Mouse (Mus musculus): ENCODE results near the gene Olfr1045. TPM values are rescaled to one million over a fixed set of nuclear protein-coding genes. Genes with fewer than 3 reads are reported as not detected.

Gene Olfr1045
- not detected for polyA plus RNA-seq (2014; fragmentation: Illumina TruSeq; extraction: RNeasy Lipid Tissue Mini Kit (QIAGEN cat#74804); ENCODE audit: low read depth, low replicate concordance)

DNA sequence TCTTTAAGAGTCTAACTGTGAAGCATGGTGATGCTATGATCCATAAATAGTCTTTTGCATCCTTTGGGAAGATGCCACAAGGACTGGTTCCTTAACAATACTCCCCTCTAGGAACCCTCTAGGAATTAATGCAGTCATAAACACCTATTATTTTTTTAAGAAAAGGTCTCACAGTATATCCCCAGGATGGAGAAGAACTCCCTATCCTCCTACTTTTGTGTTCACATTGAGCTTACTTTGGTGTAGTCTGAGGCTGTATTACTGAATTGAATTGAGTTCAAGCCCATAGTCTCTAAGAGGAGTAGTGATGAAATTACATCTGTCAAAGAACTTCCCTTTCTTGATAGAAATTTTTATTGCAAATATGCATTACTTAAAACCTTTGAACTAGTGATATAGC lies at the start of gene Olfr1045:
Olfr1045 (minus strand) TSS at position 101 of the 400 bp plus-strand sequence.

GRCm38 (mm10) chr2:86240189-86240588 lies 37.4 kb upstream of the Olfr1045 start, which contains the start of gene Olfr1048:
Gene Olfr1048, minus strand, starts transcription at chr2:86240289.

DNA sequence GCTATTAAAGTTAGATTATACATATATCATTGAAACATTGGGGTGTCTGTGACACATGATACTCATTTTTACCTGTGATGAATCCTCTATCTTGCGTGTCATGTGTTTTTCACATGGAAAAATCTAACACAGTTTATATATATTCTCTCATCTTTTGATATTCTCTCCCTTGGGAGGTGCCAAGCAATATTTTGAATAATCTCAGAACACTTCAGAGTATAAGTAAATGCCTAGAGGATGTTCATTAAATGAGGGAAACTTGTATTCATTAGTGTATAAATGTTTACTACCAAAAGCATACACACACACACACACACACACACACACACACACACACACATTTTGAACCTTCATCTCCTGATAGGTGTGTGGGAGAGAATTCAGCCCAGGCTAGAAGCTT lies 28.5 kb upstream of the Olfr1045 start, which contains the start of gene Olfr1047:
Olfr1047 (minus strand) TSS at position 101 of the 400 bp plus-strand sequence.

DNA sequence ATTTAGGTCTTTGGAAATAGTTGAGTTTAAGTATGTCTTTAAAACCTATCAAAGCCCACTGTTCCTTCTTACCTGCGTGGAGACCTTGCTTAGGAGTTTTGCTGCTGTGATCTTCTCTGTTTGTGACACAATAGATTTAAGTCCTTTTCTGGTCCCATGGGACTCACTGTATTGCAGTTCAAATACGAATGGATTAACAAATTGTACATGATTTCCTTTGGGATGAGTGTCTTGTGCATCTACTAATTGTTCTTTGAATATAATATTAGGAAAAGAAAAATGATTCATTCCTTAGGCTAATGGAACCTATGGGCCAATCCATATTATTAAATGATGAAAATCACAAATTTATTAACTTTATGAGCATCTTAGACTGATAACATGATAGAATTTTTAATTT lies 16.4 kb upstream of the Olfr1045 start, which contains the start of gene Olfr1046:
Olfr1046 (minus strand) TSS at position 101 of the 400 bp plus-strand sequence.

DNA sequence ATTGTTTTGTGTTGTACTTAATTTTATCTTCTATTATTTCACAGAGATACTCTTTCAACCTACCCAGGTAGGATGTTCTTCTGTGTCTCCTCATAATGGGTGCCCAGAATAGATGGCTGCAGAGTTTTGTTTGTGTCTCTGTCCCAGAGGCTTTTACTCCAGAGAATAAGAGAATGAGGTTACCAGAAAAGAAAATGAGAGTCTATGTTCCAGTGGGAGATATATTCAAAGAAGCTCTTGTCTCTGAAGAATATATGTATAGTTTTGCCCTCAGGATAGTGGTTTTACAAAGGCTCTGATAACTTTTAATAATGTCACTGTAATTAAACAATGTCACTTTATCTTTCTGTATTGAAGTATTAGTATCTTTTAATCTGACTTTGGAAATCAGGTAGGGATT lies 17.2 kb downstream of the Olfr1045 start, which contains the start of gene Olfr52:
Olfr52 (minus strand) TSS at position 101 of the 400 bp plus-strand sequence.

DNA sequence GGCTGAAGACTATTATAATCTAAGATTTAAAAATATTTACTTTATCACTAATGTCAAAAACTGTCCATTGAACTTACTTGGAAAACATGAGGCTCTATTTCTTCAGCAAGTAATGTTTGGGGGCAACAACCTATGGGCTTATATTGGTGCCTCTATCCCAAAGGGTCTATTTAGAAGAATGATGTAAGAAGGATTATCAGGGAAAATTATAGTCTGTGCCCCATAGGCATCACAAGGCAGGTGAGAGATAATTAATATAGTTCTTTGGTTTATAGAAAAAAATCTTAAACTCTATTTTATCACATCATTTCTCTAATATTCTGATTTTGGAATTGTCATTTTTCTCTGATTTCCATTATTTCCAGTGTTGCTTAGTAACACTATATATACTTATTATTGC lies 25.1 kb downstream of the Olfr1045 start, which contains the start of gene Olfr1044:
Olfr1044 (minus strand) TSS at position 101 of the 400 bp plus-strand sequence.

GRCm38 (mm10) chr2:86167422-86167821 lies 35.4 kb downstream of the Olfr1045 start, which contains the start of gene Olfr1043:
Gene Olfr1043, minus strand, starts transcription at chr2:86167522.

DNA sequence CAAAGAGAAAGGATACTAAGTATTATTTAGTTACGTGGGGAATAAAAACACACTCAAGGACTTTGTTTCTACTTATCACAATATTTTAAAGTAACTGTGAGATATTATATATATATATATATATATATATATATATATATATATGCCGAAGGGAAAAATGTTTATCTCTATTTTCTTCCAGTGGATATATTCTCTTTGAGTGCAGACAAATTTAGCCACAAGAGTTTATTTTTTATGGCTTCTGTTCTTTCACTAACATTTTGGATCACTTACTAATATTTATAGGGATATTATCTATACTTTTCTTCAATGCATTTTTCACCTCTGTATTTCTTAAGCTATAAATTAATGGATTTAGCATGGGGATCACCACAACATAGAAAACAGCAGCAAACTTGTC lies 41.1 kb downstream of the Olfr1045 start, which contains the start of gene Olfr1042:
Olfr1042 (minus strand) TSS at position 101 of the 400 bp plus-strand sequence.

GRCm38 (mm10) chr2:86146632-86147031 lies 56.2 kb downstream of the Olfr1045 start, which contains the start of gene Olfr1040:
Gene Olfr1040, minus strand, starts transcription at chr2:86146732.

Other genes with a start within 250 kb of the Olfr1045 start
- gene Olfr1029, start 229.1 kb downstream of the Olfr1045 start, polyA plus RNA-seq (2014; fragmentation: Illumina TruSeq; extraction: RNeasy Lipid Tissue Mini Kit (QIAGEN cat#74804); ENCODE audit: low read depth, low replicate concordance): not detected
- gene Olfr1030, start 223.7 kb downstream of the Olfr1045 start, polyA plus RNA-seq (2014; fragmentation: Illumina TruSeq; extraction: RNeasy Lipid Tissue Mini Kit (QIAGEN cat#74804); ENCODE audit: low read depth, low replicate concordance): not detected
- not detected for gene Olfr1031, start 212.7 kb downstream of the Olfr1045 start, polyA plus RNA-seq (2014; fragmentation: Illumina TruSeq; extraction: RNeasy Lipid Tissue Mini Kit (QIAGEN cat#74804); ENCODE audit: low read depth, low replicate concordance)
- gene Olfr1032, start 197.5 kb downstream of the Olfr1045 start, polyA plus RNA-seq (2014; fragmentation: Illumina TruSeq; extraction: RNeasy Lipid Tissue Mini Kit (QIAGEN cat#74804); ENCODE audit: low read depth, low replicate concordance): not detected
- gene Olfr1033, start 182.4 kb downstream of the Olfr1045 start, polyA plus RNA-seq (2014; fragmentation: Illumina TruSeq; extraction: RNeasy Lipid Tissue Mini Kit (QIAGEN cat#74804); ENCODE audit: low read depth, low replicate concordance): 4.3 TPM
- gene Olfr1034, start 157.1 kb downstream of the Olfr1045 start, polyA plus RNA-seq (2014; fragmentation: Illumina TruSeq; extraction: RNeasy Lipid Tissue Mini Kit (QIAGEN cat#74804); ENCODE audit: low read depth, low replicate concordance): 0.69 TPM
- not detected for gene Olfr1036, start 129.0 kb downstream of the Olfr1045 start, polyA plus RNA-seq (2014; fragmentation: Illumina TruSeq; extraction: RNeasy Lipid Tissue Mini Kit (QIAGEN cat#74804); ENCODE audit: low read depth, low replicate concordance)
- gene Olfr1037, start 115.6 kb downstream of the Olfr1045 start, polyA plus RNA-seq (2014; fragmentation: Illumina TruSeq; extraction: RNeasy Lipid Tissue Mini Kit (QIAGEN cat#74804); ENCODE audit: low read depth, low replicate concordance): not detected
- not detected for gene Olfr1039, start 67.1 kb downstream of the Olfr1045 start, polyA plus RNA-seq (2014; fragmentation: Illumina TruSeq; extraction: RNeasy Lipid Tissue Mini Kit (QIAGEN cat#74804); ENCODE audit: low read depth, low replicate concordance)
- gene Olfr1040, start 56.3 kb downstream of the Olfr1045 start, polyA plus RNA-seq (2014; fragmentation: Illumina TruSeq; extraction: RNeasy Lipid Tissue Mini Kit (QIAGEN cat#74804); ENCODE audit: low read depth, low replicate concordance): not detected
- gene Olfr1042, start 41.2 kb downstream of the Olfr1045 start, polyA plus RNA-seq (2014; fragmentation: Illumina TruSeq; extraction: RNeasy Lipid Tissue Mini Kit (QIAGEN cat#74804); ENCODE audit: low read depth, low replicate concordance): not detected
- not detected for gene Olfr1043, start 35.5 kb downstream of the Olfr1045 start, polyA plus RNA-seq (2014; fragmentation: Illumina TruSeq; extraction: RNeasy Lipid Tissue Mini Kit (QIAGEN cat#74804); ENCODE audit: low read depth, low replicate concordance)
- not detected for gene Olfr1044, start 25.2 kb downstream of the Olfr1045 start, polyA plus RNA-seq (2014; fragmentation: Illumina TruSeq; extraction: RNeasy Lipid Tissue Mini Kit (QIAGEN cat#74804); ENCODE audit: low read depth, low replicate concordance)
- not detected for gene Olfr52, start 17.3 kb downstream of the Olfr1045 start, polyA plus RNA-seq (2014; fragmentation: Illumina TruSeq; extraction: RNeasy Lipid Tissue Mini Kit (QIAGEN cat#74804); ENCODE audit: low read depth, low replicate concordance)
- gene Olfr1046, start 16.3 kb upstream of the Olfr1045 start, polyA plus RNA-seq (2014; fragmentation: Illumina TruSeq; extraction: RNeasy Lipid Tissue Mini Kit (QIAGEN cat#74804); ENCODE audit: low read depth, low replicate concordance): not detected
- gene Olfr1047, start 28.4 kb upstream of the Olfr1045 start, polyA plus RNA-seq (2014; fragmentation: Illumina TruSeq; extraction: RNeasy Lipid Tissue Mini Kit (QIAGEN cat#74804); ENCODE audit: low read depth, low replicate concordance): not detected
- not detected for gene Olfr1048, start 37.3 kb upstream of the Olfr1045 start, polyA plus RNA-seq (2014; fragmentation: Illumina TruSeq; extraction: RNeasy Lipid Tissue Mini Kit (QIAGEN cat#74804); ENCODE audit: low read depth, low replicate concordance)
- not detected for gene Olfr1049, start 55.3 kb upstream of the Olfr1045 start, polyA plus RNA-seq (2014; fragmentation: Illumina TruSeq; extraction: RNeasy Lipid Tissue Mini Kit (QIAGEN cat#74804); ENCODE audit: low read depth, low replicate concordance)
- gene Olfr1051, start 76.1 kb upstream of the Olfr1045 start, polyA plus RNA-seq (2014; fragmentation: Illumina TruSeq; extraction: RNeasy Lipid Tissue Mini Kit (QIAGEN cat#74804); ENCODE audit: low read depth, low replicate concordance): not detected
- not detected for gene Olfr1052, start 89.4 kb upstream of the Olfr1045 start, polyA plus RNA-seq (2014; fragmentation: Illumina TruSeq; extraction: RNeasy Lipid Tissue Mini Kit (QIAGEN cat#74804); ENCODE audit: low read depth, low replicate concordance)
- not detected for gene Olfr1053, start 112.3 kb upstream of the Olfr1045 start, polyA plus RNA-seq (2014; fragmentation: Illumina TruSeq; extraction: RNeasy Lipid Tissue Mini Kit (QIAGEN cat#74804); ENCODE audit: low read depth, low replicate concordance)
- gene Olfr1054, start 132.4 kb upstream of the Olfr1045 start, polyA plus RNA-seq (2014; fragmentation: Illumina TruSeq; extraction: RNeasy Lipid Tissue Mini Kit (QIAGEN cat#74804); ENCODE audit: low read depth, low replicate concordance): not detected
- gene Olfr1055, start 147.3 kb upstream of the Olfr1045 start, polyA plus RNA-seq (2014; fragmentation: Illumina TruSeq; extraction: RNeasy Lipid Tissue Mini Kit (QIAGEN cat#74804); ENCODE audit: low read depth, low replicate concordance): not detected
- not detected for gene Olfr1056, start 159.5 kb upstream of the Olfr1045 start, polyA plus RNA-seq (2014; fragmentation: Illumina TruSeq; extraction: RNeasy Lipid Tissue Mini Kit (QIAGEN cat#74804); ENCODE audit: low read depth, low replicate concordance)
- not detected for gene Olfr1057, start 175.4 kb upstream of the Olfr1045 start, polyA plus RNA-seq (2014; fragmentation: Illumina TruSeq; extraction: RNeasy Lipid Tissue Mini Kit (QIAGEN cat#74804); ENCODE audit: low read depth, low replicate concordance)
- not detected for gene Olfr1058, start 185.6 kb upstream of the Olfr1045 start, polyA plus RNA-seq (2014; fragmentation: Illumina TruSeq; extraction: RNeasy Lipid Tissue Mini Kit (QIAGEN cat#74804); ENCODE audit: low read depth, low replicate concordance)
- not detected for gene Olfr1061, start 211.0 kb upstream of the Olfr1045 start, polyA plus RNA-seq (2014; fragmentation: Illumina TruSeq; extraction: RNeasy Lipid Tissue Mini Kit (QIAGEN cat#74804); ENCODE audit: low read depth, low replicate concordance)
- not detected for gene Olfr1062, start 223.7 kb upstream of the Olfr1045 start, polyA plus RNA-seq (2014; fragmentation: Illumina TruSeq; extraction: RNeasy Lipid Tissue Mini Kit (QIAGEN cat#74804); ENCODE audit: low read depth, low replicate concordance)
- not detected for gene Olfr1065, start 247.6 kb upstream of the Olfr1045 start, polyA plus RNA-seq (2014; fragmentation: Illumina TruSeq; extraction: RNeasy Lipid Tissue Mini Kit (QIAGEN cat#74804); ENCODE audit: low read depth, low replicate concordance)